Mouse (Mus musculus) heart, adult 2 months (tissue): ENCODE data around the gene Ube2o.

ENCODE experiments used
- CTCF ChIP-seq: fragments of 200-600 bp; IDR thresholded peaks from 2 replicates; pipeline ENCODE4 v1.8.1; 2022; ENCODE audit warnings: antibody characterized with exemption, mild to moderate bottlenecking, moderate library complexity
- EP300 ChIP-seq: fragments of 200-500 bp; IDR thresholded peaks from 2 replicates; pipeline ENCODE4 v1.6.1; 2011; ENCODE audit warnings: low read depth, low read length, control low read depth; ENCODE audit not compliant: insufficient read depth

- no peak for TF ChIP-seq CTCF
- no peak for TF ChIP-seq EP300
Observed at GRCm38 (mm10) chr11:116550748-116551147, 30.5 kb downstream of the Ube2o start.
